Mouse (Mus musculus) liver, embryonic 14.5 days (tissue): ENCODE results near the gene Clec4a4.

Experiments
- CTCF ChIP-seq: IDR thresholded peaks from 2 replicates; pipeline ENCODE4 v1.5.1; 2016; ENCODE audit warnings: antibody characterized with exemption, low read depth, control low read depth
- EP300 ChIP-seq: IDR thresholded peaks from 2 replicates; pipeline ENCODE4 v1.6.1; 2016; ENCODE audit warnings: antibody characterized with exemption, low read depth

DNA sequence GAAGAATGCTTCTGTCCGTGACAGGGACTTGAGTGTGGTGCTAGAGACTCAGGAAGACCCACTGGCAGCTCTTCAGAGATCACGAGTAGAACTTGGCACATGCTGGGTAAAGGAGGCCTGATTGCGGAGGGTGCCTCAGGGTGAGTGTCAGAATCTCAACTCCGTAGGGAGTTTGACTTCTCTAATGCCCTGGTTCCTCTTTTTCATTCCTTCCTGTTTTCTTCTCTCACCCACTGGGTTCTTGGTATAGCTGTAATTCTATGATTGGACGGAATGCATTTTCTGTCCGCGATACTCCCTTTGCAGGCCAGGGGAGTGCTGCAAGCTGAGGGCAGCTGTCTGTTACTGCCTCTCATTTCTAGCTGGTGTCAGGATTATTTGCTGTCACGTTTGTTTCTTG lies 37.8 kb upstream of the Clec4a4 start, which contains the start of gene Clec4a3:
- no peak for TF ChIP-seq CTCF
- TF ChIP-seq EP300, result no peak
